Mouse (Mus musculus) erythroblast, embryonic 14.5 days (primary cell): ENCODE data around the gene Epc2.

ENCODE experiments used
- GATA1 ChIP-seq: IDR thresholded peaks from 2 replicates; pipeline ENCODE4 v1.6.1; 2012; ENCODE audit warnings: low read length, inconsistent platforms, mixed read lengths
- TAL1 ChIP-seq: IDR thresholded peaks from 3 replicates; pipeline ENCODE4 v1.6.1; 2012; ENCODE audit warnings: low read length, inconsistent platforms, mixed read lengths

DNA sequence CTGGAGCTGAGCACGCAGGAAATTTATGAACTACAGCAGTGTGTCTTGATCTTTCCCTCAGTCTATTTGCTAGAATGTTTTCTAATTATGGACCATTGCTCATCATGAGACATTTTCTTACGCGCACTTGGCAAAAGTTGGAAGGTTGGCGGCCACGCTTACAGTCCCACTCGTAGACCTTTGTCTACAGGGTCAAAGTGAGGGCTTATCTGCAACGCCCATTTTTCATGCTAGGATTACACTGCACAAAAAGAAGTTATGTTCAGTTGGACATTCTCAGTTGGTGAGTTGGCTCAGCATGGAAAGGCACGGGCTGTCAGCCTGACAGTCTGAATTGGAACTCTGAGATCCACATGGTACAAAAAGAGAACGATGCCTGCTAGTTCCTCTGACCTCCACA lies 18.1 kb upstream of the Epc2 start:
- TF ChIP-seq GATA1: no peak
- TF ChIP-seq TAL1: no peak
